Mouse (Mus musculus) ES-Bruce4 (cell line): Measurements from ENCODE around the gene Atp2a2. TPM values are rescaled to one million over a fixed set of nuclear protein-coding genes. Genes with fewer than 3 reads are reported as not detected.
A peak's percentile ranks its signal among the peaks of the same experiment; 100 is the strongest.
"Not testable (repeated sequence)": the region's sequence is repeated elsewhere in the genome, so short reads cannot be mapped to it uniquely, and the experiment has no call there.

Experiments used
- H3K27ac ChIP-seq: 2 replicates; pipeline ENCODE4 v1.5.1; 2012; ENCODE audit warnings: low read length, inconsistent platforms; ENCODE audit not compliant: insufficient read depth
- H3K27me3 ChIP-seq: 2 replicates; pipeline ENCODE4 v1.6.1; 2012; ENCODE audit warnings: mild to moderate bottlenecking, low read length, inconsistent platforms; ENCODE audit not compliant: control insufficient read depth, poor library complexity, insufficient read depth, severe bottlenecking
- H3K36me3 ChIP-seq: 2 replicates; pipeline ENCODE4 v1.6.1; 2012; ENCODE audit warnings: inconsistent platforms, mild to moderate bottlenecking, low read length, moderate library complexity; ENCODE audit not compliant: control insufficient read depth, poor library complexity, insufficient read depth, severe bottlenecking
- H3K4me1 ChIP-seq: one replicate; pipeline ENCODE4 v1.8.1; 2011; ENCODE audit warnings: low read length; ENCODE audit not compliant: control insufficient read depth, insufficient read depth
- H3K4me3 ChIP-seq: 2 replicates; pipeline ENCODE4 v1.5.1; 2011; ENCODE audit warnings: low read depth, mild to moderate bottlenecking, low read length
- H3K9ac ChIP-seq: 2 replicates; pipeline ENCODE4 v1.6.1; 2012; ENCODE audit warnings: low read depth, mild to moderate bottlenecking, inconsistent platforms; ENCODE audit not compliant: poor library complexity, severe bottlenecking
- H3K9me3 ChIP-seq: replicated peaks from 2 replicates; pipeline ENCODE4 v1.6.1; 2012; ENCODE audit warnings: mild to moderate bottlenecking, low read length, inconsistent platforms; ENCODE audit not compliant: control insufficient read depth, poor library complexity, insufficient read depth, severe bottlenecking
- CTCF ChIP-seq: IDR thresholded peaks from one replicate; pipeline ENCODE4 v1.8.1; 2011; ENCODE audit warnings: low read depth, low read length
- EP300 ChIP-seq: IDR thresholded peaks from 2 replicates; pipeline ENCODE4 v1.6.1; 2011; ENCODE audit warnings: low read depth, low read length; ENCODE audit not compliant: insufficient read depth
- POLR2A ChIP-seq: IDR thresholded peaks from one replicate; pipeline ENCODE4 v1.8.1; 2011; ENCODE audit warnings: low read length; ENCODE audit not compliant: insufficient read depth
- polyA plus RNA-seq: library from polyadenylated mRNA; stranded (reverse); fragments of >200 nt; gene quantifications from 2 replicates; pipeline ENCODE4 v1.2.4, GENCODE M21; 2011; ENCODE audit warnings: low read depth; ENCODE audit not compliant: missing spikeins, insufficient read depth, insufficient read length

The Atp2a2 gene
- polyA plus RNA-seq, 1 experiment, result 177 TPM

GRCm38 (mm10) chr5:122423083-122423482, 78.9 kb downstream of the Atp2a2 start:
- H3K4me1 ChIP-seq, result peaks cover 3% of the 10 kb centered on the region
- TF ChIP-seq EP300 (no peak), CTCF (no peak), POLR2A (no peak)
- no peaks in the 10 kb centered on the region for H3K9me3 ChIP-seq
- H3K9ac ChIP-seq, result peak overlapping the region; percentile 95
- peaks cover 4% of the 10 kb centered on the region; the same call in 1 of the 2 replicates for H3K36me3 ChIP-seq
- no peaks in the 10 kb centered on the region for H3K27me3 ChIP-seq
- peak overlapping the region; percentile 98 for H3K4me3 ChIP-seq
- no peak overlapping the region for H3K27ac ChIP-seq

GRCm38 (mm10) chr5:122422071-122422964, 79.7 kb downstream of the Atp2a2 start:
- peak overlapping the region; percentile 64; the same call in 1 of the 2 replicates for H3K27ac ChIP-seq
- peak overlapping the region; percentile 98 for H3K4me3 ChIP-seq
- H3K9me3 ChIP-seq, result no peaks in the 10 kb centered on the region
- H3K4me1 ChIP-seq, result peaks cover 3% of the 10 kb centered on the region
- H3K9ac ChIP-seq, result peak overlapping the region; percentile 95
- TF ChIP-seq EP300 (no peak), CTCF (peak; percentile 4), POLR2A (no peak)
- 0 out of 2 replicates have a peak, but pooled peaks cover 2% of the 10 kb centered on the region for H3K36me3 ChIP-seq
- no peaks in the 10 kb centered on the region for H3K27me3 ChIP-seq

GRCm38 (mm10) chr5:122421271-122422068, 80.6 kb downstream of the Atp2a2 start, which contains the start of gene Anapc7:
TSS of gene Anapc7 (plus strand) at chr5:122421693.
- H3K9ac ChIP-seq, result peak within 1 kb of the TSS; percentile 95
- H3K36me3 ChIP-seq, result 0 out of 2 replicates have a peak, but pooled peaks cover 2% of the 10 kb centered on the region
- H3K27me3 ChIP-seq, result no peaks in the 10 kb centered on the region
- peak within 1 kb of the TSS; percentile 64; the same call in 1 of the 2 replicates for H3K27ac ChIP-seq
- TF ChIP-seq POLR2A, result no peak
- TF ChIP-seq CTCF, result no peak
- no peak for TF ChIP-seq EP300
- H3K4me1 ChIP-seq, result peaks cover 3% of the 10 kb centered on the region
- no peaks in the 10 kb centered on the region for H3K9me3 ChIP-seq
- peak within 1 kb of the TSS; percentile 98 for H3K4me3 ChIP-seq

GRCm38 (mm10) chr5:122420676-122421075, 81.3 kb downstream of the Atp2a2 start:
- peak overlapping the region; percentile 18 for H3K4me3 ChIP-seq
- H3K9me3 ChIP-seq, H3K27ac ChIP-seq, H3K4me1 ChIP-seq, H3K36me3 ChIP-seq, H3K27me3 ChIP-seq: not testable (repeated sequence)
- 0 out of 2 replicates have a peak overlapping the region, but pooled peaks have one; percentile 95 for H3K9ac ChIP-seq

GRCm38 (mm10) chr5:122415465-122415864, 86.6 kb downstream of the Atp2a2 start:
- Histone ChIP-seq H3K4me1 (no peaks in the 10 kb centered on the region), H3K36me3 (no peaks in the 10 kb centered on the region), H3K9me3 (no peaks in the 10 kb centered on the region), H3K27ac (no peak overlapping the region), H3K9ac (no peak overlapping the region), H3K4me3 (no peak overlapping the region), H3K27me3 (no peaks in the 10 kb centered on the region)
- TF ChIP-seq POLR2A (no peak), CTCF (no peak), EP300 (no peak)
